Mouse (Mus musculus): Measurements from ENCODE around the gene Ubxn1. TPM values are rescaled to one million over a fixed set of nuclear protein-coding genes. Genes with fewer than 3 reads are reported as not detected.
"Not testable (repeated sequence)": the region's sequence is repeated elsewhere in the genome, so short reads cannot be mapped to it uniquely, and the experiment has no call there.

Gene Ubxn1
- polyA plus RNA-seq, 2 experiments, result 127 to 154 TPM

DNA sequence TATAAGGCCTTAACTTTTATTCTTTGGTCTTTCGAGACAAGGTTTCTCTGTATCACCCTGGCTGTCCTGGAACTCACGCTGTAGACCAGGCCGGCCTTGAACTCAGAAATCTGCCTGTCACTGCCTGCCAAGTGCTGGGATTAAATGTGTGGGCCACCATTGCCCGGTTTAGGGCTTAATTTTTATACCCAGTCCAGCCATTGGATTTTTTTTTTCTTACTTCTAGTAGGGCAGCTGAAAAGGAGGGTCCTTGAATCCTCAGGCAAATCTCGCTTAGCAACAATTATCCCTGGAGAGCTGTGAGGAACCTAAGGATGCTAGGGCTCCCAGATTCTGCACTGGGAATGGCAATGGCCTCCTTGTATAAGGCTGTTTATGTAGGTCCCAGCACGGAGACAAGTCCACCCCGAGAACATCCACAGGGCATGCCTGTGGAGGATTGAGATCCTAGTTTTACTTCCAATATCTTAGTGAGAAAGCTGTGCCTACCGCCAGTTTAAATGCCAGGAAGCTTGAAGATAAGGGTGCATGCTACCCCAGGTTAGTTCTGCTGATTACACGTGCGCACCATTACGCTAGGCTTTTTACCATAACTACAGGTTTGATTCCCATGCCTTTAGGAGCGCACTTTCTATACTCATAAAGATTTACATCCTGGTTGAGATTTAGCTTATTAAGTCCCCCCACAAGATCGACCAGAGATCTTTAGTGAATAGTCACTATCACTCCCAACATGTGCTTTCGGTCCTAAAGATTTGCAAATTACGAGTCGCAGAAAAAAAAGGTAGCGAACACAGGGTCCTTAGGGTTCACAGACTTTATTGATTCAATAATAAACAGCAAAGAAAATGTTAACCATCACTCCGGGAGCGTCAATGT, 16.5 kb downstream of the Ubxn1 start:
- 13% methylated on average over 19 of the region's 19 CpGs for WGBS
- peaks cover 16% of the 10 kb centered on the region for H3K36me3 ChIP-seq (ENCODE audit: control insufficient read depth, insufficient read depth, low read length)
- peak overlapping the region; percentile 84 for H3K4me2 ChIP-seq (replicated peaks; ENCODE audit: low read depth, low read length, severe bottlenecking)
- DNase-seq (ENCODE audit: low spot score) (no peak), ATAC-seq (ENCODE audit: low FRiP score, low read depth) (no peak)
- peak overlapping the region; percentile 77 for H3K4me3 ChIP-seq (replicated peaks; ENCODE audit: low read length)
- peak overlapping the region; percentile 88 for H3K27ac ChIP-seq (replicated peaks; ENCODE audit: low read depth, low read length)
- H3K27me3 ChIP-seq (ENCODE audit: control insufficient read depth, insufficient read depth, low read length), result no peaks in the 10 kb centered on the region
- H3K9me3 ChIP-seq (ENCODE audit: control insufficient read depth, low read length), result no peaks in the 10 kb centered on the region
- peak overlapping the region; percentile 86 for H3K9ac ChIP-seq (ENCODE audit: low read depth, low read length, severe bottlenecking)
- no peak for TF ChIP-seq POLR2A (IDR thresholded peaks at IDR 0.05; ENCODE audit: borderline replicate concordance, extremely low read depth, insufficient read depth, insufficient read length)
- H3K4me1 ChIP-seq (ENCODE audit: control insufficient read depth, insufficient read depth, low read length), result peaks cover 10% of the 10 kb centered on the region; the same call in 1 of the 2 replicates

DNA sequence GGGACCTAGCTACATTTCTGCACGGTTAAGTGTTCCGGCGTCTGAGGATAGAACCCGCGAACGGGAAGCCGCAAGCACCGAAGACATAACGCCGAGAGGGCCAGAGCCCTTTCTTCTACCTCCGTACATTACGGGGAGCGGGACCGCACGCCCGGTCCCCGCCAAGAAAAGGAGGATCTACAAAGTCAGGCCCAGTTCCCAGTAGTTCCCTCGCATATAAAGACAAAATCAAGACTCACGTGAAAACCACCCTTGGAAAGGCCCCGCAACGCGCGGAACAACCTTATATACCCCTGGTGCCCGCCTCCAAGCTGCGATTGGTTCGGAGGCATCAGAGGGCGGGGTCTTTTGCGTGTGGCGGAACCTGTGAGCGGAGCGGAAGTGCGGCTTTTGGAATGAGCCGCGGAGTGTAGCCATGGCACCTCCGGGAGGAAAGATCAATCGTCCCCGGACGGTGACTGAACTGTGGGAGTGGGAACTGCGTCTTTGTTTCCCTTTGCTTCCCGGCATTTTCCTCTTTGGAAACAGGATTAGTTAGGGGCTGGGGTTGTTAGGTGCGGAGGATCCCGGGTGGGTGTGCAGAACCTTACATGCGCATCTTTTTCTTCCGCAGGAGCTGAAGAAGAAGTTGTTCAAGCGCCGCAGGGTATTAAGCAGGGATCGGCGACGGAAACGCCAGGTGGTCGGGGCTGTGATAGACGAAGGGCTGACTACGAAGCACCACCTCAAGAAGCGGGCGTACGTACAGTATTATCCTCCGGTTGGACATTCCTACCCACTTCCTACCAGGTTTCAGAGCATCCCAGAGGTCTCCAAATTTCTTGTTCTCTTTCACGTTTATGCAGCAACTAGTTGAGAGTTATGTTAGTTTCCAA, 17.5 kb downstream of the Ubxn1 start, which contains the start of the genes 1810009A15Rik and Gm49416:
Gene 1810009A15Rik, plus strand, starts transcription at position 343 of the 875 bp plus-strand sequence.
Gene Gm49416, plus strand, starts transcription at position 416 of the 875 bp plus-strand sequence.
- Histone ChIP-seq H3K9ac (ENCODE audit: low read depth, low read length, severe bottlenecking) (peak within 1 kb of the TSS; percentile 86), H3K4me2 (replicated peaks; ENCODE audit: low read depth, low read length, severe bottlenecking) (peak within 1 kb of the TSS; percentile 84), H3K27me3 (ENCODE audit: control insufficient read depth, insufficient read depth, low read length) (no peaks in the 10 kb centered on the region), H3K9me3 (ENCODE audit: control insufficient read depth, low read length) (no peaks in the 10 kb centered on the region), H3K36me3 (ENCODE audit: control insufficient read depth, insufficient read depth, low read length) (peaks cover 16% of the 10 kb centered on the region), H3K4me1 (ENCODE audit: control insufficient read depth, insufficient read depth, low read length) (peaks cover 14% of the 10 kb centered on the region; the same call in 1 of the 2 replicates), H3K27ac (replicated peaks; ENCODE audit: low read depth, low read length) (peak within 1 kb of the TSS; percentile 88), H3K4me3 (replicated peaks; ENCODE audit: low read length) (peak within 1 kb of the TSS; percentile 77)
- TF ChIP-seq POLR2A (IDR thresholded peaks at IDR 0.05; ENCODE audit: borderline replicate concordance, extremely low read depth, insufficient read depth, insufficient read length), result peak; percentile 79; the same call in 1 of the 2 replicates
- under 1% methylated on average over 58 of the region's 58 CpGs for WGBS
- DNase-seq (ENCODE audit: low spot score) (peak; percentile 96), ATAC-seq (ENCODE audit: low FRiP score, low read depth) (peak; percentile 95)

DNA sequence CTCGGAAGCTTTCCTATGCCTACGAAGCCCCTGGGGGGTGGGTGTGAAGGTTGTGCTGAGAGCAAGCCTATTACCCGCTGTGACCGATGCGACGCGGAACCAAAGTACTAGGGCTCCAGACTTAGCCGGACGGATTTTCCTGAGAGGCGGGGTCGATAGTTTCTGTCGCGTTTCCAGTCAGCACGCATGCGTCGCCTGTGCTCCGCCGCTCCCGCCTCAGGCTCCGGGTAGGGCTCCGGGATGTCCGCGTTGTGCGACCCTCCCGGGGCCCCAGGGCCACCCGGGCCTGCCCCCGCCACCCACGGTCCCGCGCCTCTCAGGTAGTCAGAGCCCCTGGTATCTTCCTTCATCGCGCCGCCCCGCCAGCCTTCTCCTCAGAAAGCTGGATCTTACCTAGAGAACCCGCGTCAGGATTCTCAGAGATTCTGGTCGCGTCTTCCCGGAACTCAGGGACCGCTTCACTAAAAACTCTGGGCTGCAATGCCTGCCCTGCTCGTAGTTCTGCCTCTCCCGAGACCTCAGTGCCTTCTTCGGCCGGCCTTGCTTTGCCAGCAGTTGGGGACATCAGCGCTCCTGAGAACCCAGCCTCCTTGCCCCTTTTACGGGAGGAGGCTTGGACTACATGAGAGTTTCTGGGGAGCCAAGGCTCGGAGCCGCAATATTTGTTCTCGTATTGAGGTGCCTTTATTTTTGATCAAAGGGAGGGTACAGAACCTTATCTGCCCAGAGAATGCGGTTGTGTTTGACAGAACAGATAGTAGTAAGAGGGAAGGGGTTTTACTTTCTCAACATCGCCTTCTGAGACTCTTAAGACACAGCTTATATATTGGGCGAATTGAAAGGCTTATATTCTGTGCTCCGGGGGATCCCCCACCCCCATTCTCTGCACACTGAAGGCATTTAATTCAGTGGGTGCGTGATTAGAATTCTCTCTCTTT, 21.8 kb downstream of the Ubxn1 start, which contains the start of gene Ints5:
Gene Ints5, plus strand, starts transcription at position 177 of the 938 bp plus-strand sequence.
- Histone ChIP-seq H3K4me3 (replicated peaks; ENCODE audit: low read length) (peak within 1 kb of the TSS; percentile 80), H3K4me1 (ENCODE audit: control insufficient read depth, insufficient read depth, low read length) (peaks cover 15% of the 10 kb centered on the region), H3K9me3 (ENCODE audit: control insufficient read depth, low read length) (no peaks in the 10 kb centered on the region), H3K27me3 (ENCODE audit: control insufficient read depth, insufficient read depth, low read length) (no peaks in the 10 kb centered on the region), H3K27ac (replicated peaks; ENCODE audit: low read depth, low read length) (peak within 1 kb of the TSS; percentile 78), H3K9ac (ENCODE audit: low read depth, low read length, severe bottlenecking) (peak within 1 kb of the TSS; percentile 84), H3K36me3 (ENCODE audit: control insufficient read depth, insufficient read depth, low read length) (peaks cover 43% of the 10 kb centered on the region), H3K4me2 (replicated peaks; ENCODE audit: low read depth, low read length, severe bottlenecking) (peak within 1 kb of the TSS; percentile 71)
- peak; percentile 53 for ATAC-seq (ENCODE audit: low FRiP score, low read depth)
- WGBS, result 3% methylated on average over 54 of the region's 54 CpGs
- peak; percentile 67; the same call in 1 of the 2 replicates for TF ChIP-seq POLR2A (IDR thresholded peaks at IDR 0.05; ENCODE audit: borderline replicate concordance, extremely low read depth, insufficient read depth, insufficient read length)
- peak; percentile 91 for DNase-seq (ENCODE audit: low spot score)

DNA sequence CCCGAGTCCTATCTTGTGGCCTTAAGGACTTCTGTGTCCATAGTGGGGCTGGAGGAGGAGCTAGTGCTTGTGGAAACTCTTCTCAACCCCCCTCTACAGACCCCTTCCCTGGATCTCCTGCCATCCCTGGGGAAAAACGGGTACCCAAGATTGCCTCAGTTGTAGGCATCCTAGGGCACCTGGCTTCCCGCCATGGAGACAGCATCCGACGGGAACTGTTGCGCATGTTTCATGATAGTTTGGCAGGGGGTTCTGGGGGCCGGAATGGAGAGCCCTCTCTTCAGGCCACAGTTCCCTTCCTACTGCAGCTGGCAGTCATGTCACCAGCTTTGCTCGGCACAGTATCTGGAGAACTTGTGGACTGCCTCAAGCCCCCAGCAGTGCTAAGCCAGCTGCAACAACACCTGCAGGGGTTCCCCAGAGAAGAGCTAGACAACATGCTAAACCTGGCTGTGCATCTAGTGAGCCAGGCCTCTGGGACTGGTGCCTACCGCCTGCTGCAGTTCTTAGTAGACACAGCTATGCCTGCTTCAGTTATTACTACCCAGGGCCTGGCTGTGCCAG, 24.2 kb downstream of the Ubxn1 start:
- WGBS, result 89% methylated on average over 9 of the region's 9 CpGs
- no peak for TF ChIP-seq POLR2A (IDR thresholded peaks at IDR 0.05; ENCODE audit: borderline replicate concordance, extremely low read depth, insufficient read depth, insufficient read length)
- ATAC-seq (ENCODE audit: low FRiP score, low read depth) (no peak), DNase-seq (ENCODE audit: low spot score) (no peak)
- Histone ChIP-seq H3K9ac (ENCODE audit: low read depth, low read length, severe bottlenecking) (no peak overlapping the region), H3K4me3 (replicated peaks; ENCODE audit: low read length) (no peak overlapping the region), H3K4me2 (replicated peaks; ENCODE audit: low read depth, low read length, severe bottlenecking) (no peak overlapping the region), H3K36me3 (ENCODE audit: control insufficient read depth, insufficient read depth, low read length) (peaks cover 39% of the 10 kb centered on the region), H3K27me3 (ENCODE audit: control insufficient read depth, insufficient read depth, low read length) (no peaks in the 10 kb centered on the region), H3K27ac (replicated peaks; ENCODE audit: low read depth, low read length) (no peak overlapping the region), H3K9me3 (ENCODE audit: control insufficient read depth, low read length) (no peaks in the 10 kb centered on the region), H3K4me1 (ENCODE audit: control insufficient read depth, insufficient read depth, low read length) (peaks cover 19% of the 10 kb centered on the region)

DNA sequence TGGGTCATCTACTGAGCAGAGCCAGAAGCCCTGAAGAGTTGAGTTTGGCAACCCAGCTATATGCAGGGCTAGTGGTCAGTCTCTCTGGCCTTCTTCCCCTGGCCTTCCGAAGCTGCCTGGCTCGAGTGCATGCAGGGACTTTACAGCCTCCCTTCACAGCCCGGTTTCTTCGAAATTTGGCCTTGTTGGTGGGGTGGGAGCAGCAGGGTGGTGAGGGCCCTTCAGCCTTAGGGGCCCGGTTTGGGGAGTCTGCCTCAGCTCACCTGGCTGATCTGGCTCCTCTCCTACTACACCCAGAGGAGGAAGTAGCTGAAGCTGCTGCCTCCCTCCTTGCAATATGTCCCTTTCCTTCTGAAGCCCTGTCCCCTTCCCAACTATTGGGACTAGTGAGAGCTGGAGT, 24.9 kb downstream of the Ubxn1 start:
- not testable (repeated sequence) for H3K27ac ChIP-seq (replicated peaks; ENCODE audit: low read depth, low read length); ATAC-seq (ENCODE audit: low FRiP score, low read depth); H3K9ac ChIP-seq (ENCODE audit: low read depth, low read length, severe bottlenecking); H3K4me2 ChIP-seq (replicated peaks; ENCODE audit: low read depth, low read length, severe bottlenecking); DNase-seq (ENCODE audit: low spot score); H3K4me3 ChIP-seq (replicated peaks; ENCODE audit: low read length); H3K27me3 ChIP-seq (ENCODE audit: control insufficient read depth, insufficient read depth, low read length); H3K9me3 ChIP-seq (ENCODE audit: control insufficient read depth, low read length)
- 87% methylated on average over 5 of the region's 5 CpGs for WGBS
- peaks cover 33% of the 10 kb centered on the region for H3K36me3 ChIP-seq (ENCODE audit: control insufficient read depth, insufficient read depth, low read length)
- peaks cover 19% of the 10 kb centered on the region for H3K4me1 ChIP-seq (ENCODE audit: control insufficient read depth, insufficient read depth, low read length)

DNA sequence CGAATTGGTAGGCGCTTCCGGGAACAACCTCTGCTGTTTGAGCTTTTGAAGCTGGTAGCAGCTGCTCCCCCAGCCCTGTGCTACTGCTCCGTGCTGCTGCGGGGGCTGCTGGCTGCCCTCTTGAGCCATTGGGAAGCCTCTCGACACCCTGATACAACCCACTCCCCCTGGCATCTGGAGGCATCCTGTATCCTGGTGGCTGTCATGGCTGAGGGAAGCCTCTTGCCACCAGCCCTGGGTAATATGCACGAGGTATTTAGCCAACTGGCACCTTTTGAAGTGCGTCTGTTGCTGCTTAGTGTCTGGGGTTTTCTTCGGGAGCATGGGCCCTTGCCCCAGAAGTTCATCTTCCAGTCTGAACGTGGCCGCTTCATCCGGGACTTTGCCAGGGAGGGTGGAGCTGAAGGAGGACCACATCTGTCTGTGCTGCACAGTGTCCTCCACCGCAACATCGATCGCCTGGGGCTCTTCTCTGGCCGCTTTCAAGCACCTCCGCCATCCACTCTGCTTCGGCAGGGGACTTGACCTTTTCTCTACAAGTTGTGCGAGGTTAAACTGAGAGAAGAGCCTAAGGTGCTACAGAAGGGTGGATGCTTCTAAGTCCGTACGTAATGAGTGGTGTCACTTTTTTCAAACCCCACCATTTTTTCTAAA, 26.0 kb downstream of the Ubxn1 start:
- ATAC-seq (ENCODE audit: low FRiP score, low read depth), result peak; percentile 38
- H3K4me3 ChIP-seq (replicated peaks; ENCODE audit: low read length), result peak overlapping the region; percentile 95
- not testable (repeated sequence) for H3K27me3 ChIP-seq (ENCODE audit: control insufficient read depth, insufficient read depth, low read length)

More for the DNA sequence above, 26.0 kb downstream of the Ubxn1 start:
- H3K9ac ChIP-seq (ENCODE audit: low read depth, low read length, severe bottlenecking), result peak overlapping the region; percentile 54
- H3K27ac ChIP-seq (replicated peaks; ENCODE audit: low read depth, low read length), result peak overlapping the region; percentile 78
- not testable (repeated sequence) for DNase-seq (ENCODE audit: low spot score); H3K9me3 ChIP-seq (ENCODE audit: control insufficient read depth, low read length)
- peaks cover 19% of the 10 kb centered on the region for H3K4me1 ChIP-seq (ENCODE audit: control insufficient read depth, insufficient read depth, low read length)
- H3K4me2 ChIP-seq (replicated peaks; ENCODE audit: low read depth, low read length, severe bottlenecking), result peak overlapping the region; percentile 86
- WGBS, result 18% methylated on average over 19 of the region's 21 CpGs
- H3K36me3 ChIP-seq (ENCODE audit: control insufficient read depth, insufficient read depth, low read length), result peaks cover 36% of the 10 kb centered on the region
